Mouse (Mus musculus) brown adipose tissue, adult 24 weeks (tissue): ENCODE data around the gene Nle1. TPM values are rescaled to one million over a fixed set of nuclear protein-coding genes. Genes with fewer than 3 reads are reported as not detected.

ENCODE experiments used
- polyA plus RNA-seq: library from polyadenylated mRNA; stranded (reverse); fragments of >200 nt; gene quantifications from 2 replicates; pipeline ENCODE4 v1.2.4, GENCODE M21; 2012; ENCODE audit not compliant: missing spikeins, insufficient read depth, insufficient read length

The Nle1 gene
- polyA plus RNA-seq, 1 experiment: 6.7 TPM

Other genes starting within 250 kb of the Nle1 start
- gene Cct6b, start 144.1 kb downstream of the Nle1 start, polyA plus RNA-seq: 0.58 and 0.91 TPM in 2 replicates
- gene Zfp830, start 144.1 kb downstream of the Nle1 start, polyA plus RNA-seq: 7.2 and 9.5 TPM in 2 replicates
- 3.7 and 5.2 TPM in 2 replicates for gene Lig3, start 127.3 kb downstream of the Nle1 start, polyA plus RNA-seq
- 4.3 and 6.3 TPM in 2 replicates for gene Rffl, start 37.2 kb downstream of the Nle1 start, polyA plus RNA-seq
- 13.4 and 21.8 TPM in 2 replicates for gene Rad51d, start 17.8 kb downstream of the Nle1 start, polyA plus RNA-seq
- gene Fndc8, start 16.3 kb downstream of the Nle1 start, polyA plus RNA-seq: 0.79 TPM in 1 of 2 replicates, not detected in the other
- gene Unc45b, start 2.1 kb upstream of the Nle1 start, polyA plus RNA-seq: 9.1 and 14.2 TPM in 2 replicates
- gene Slfn5, start 42.9 kb upstream of the Nle1 start, polyA plus RNA-seq: 28.7 and 30.4 TPM in 2 replicates
- gene Slfn9, start 83.4 kb upstream of the Nle1 start, polyA plus RNA-seq: 0.55 and 0.92 TPM in 2 replicates
- 0.79 and 2.6 TPM in 2 replicates for gene Slfn8, start 112.4 kb upstream of the Nle1 start, polyA plus RNA-seq
- 3.5 and 3.6 TPM in 2 replicates for gene Slfn2, start 156.7 kb upstream of the Nle1 start, polyA plus RNA-seq
- not detected in 2 replicates for gene Slfn1, start 208.4 kb upstream of the Nle1 start, polyA plus RNA-seq